8 mouse cellular contexts compared by ENCODE assay signal in genomic region chr4:54966161-54966806, GRCm38 (mm10). TPM values are rescaled to one million over a fixed set of nuclear protein-coding genes. Genes with fewer than 3 reads are reported as not detected.
A peak's percentile ranks its signal among the peaks of the same experiment; 100 is the strongest.
DNase-seq lines count a peak whose midpoint lies in the region; ATAC-seq and TF ChIP-seq lines count a peak whose summit lies in the region.

No protein-coding gene starts in this region.

- H3K79me2 ChIP-seq in heart, adult 2 months (replicated peaks; ENCODE audit: control insufficient read depth, insufficient read depth, low read length), result no peaks in the 10 kb centered on the region

- H3K4me3 ChIP-seq in forebrain, embryonic 12.5 days (replicated peaks), result no peak overlapping the region
- no peak overlapping the region for H3K4me3 ChIP-seq in forebrain, embryonic 11.5 days (ENCODE audit: low read depth, low read length)
- H3K4me3 ChIP-seq in heart, adult 2 months, result peak overlapping the region; percentile 46
- peak overlapping the region; percentile 32 for H3K4me3 ChIP-seq in kidney, adult 2 months (ENCODE audit: insufficient read depth, low read depth, low read length)
- H3K4me3 ChIP-seq in liver, embryonic 11.5 days (ENCODE audit: low read depth, low read length), result no peak overlapping the region
- H3K4me3 ChIP-seq in neural tube, embryonic 15.5 days (replicated peaks), result peak overlapping the region; percentile 12

- DNase-seq in forebrain, embryonic 11.5 days (ENCODE audit: low spot score), result no peak
- DNase-seq in adrenal gland, postnatal 36 days, result peak; percentile 82 to 84
- peak; percentile 67 to 74 for DNase-seq in heart, adult 2 months
- peak; percentile 90 for DNase-seq in kidney, adult 2 months
- peak; percentile 36 for DNase-seq in liver, embryonic 11.5 days (ENCODE audit: low spot score)
- DNase-seq in thymus, postnatal 0 days (ENCODE audit: low spot score), result no peak

- TF ChIP-seq CTCF in heart, adult 2 months (IDR thresholded peaks at IDR 0.05), result no peak
- TF ChIP-seq CTCF in kidney, adult 2 months (conservative IDR thresholded peaks at IDR 0.05; ENCODE audit: insufficient read depth, insufficient read length, low read depth, low read length), result no peak

- no peaks in the 10 kb centered on the region for H3K9me3 ChIP-seq in forebrain, embryonic 12.5 days
- no peaks in the 10 kb centered on the region for H3K9me3 ChIP-seq in forebrain, embryonic 11.5 days (ENCODE audit: control insufficient read depth, low read length)
- no peaks in the 10 kb centered on the region for H3K9me3 ChIP-seq in liver, embryonic 11.5 days (ENCODE audit: control insufficient read depth, low read length)
- no peaks in the 10 kb centered on the region for H3K9me3 ChIP-seq in neural tube, embryonic 15.5 days (replicated peaks)

- 0 out of 2 replicates have a peak overlapping the region, but pooled peaks have one; percentile 21 for H3K4me2 ChIP-seq in forebrain, embryonic 12.5 days
- H3K4me2 ChIP-seq in forebrain, embryonic 11.5 days (ENCODE audit: low read depth, low read length, severe bottlenecking), result no peak overlapping the region
- H3K4me2 ChIP-seq in liver, embryonic 11.5 days, result peak overlapping the region; percentile 33; the same call in 1 of the 2 replicates
- H3K4me2 ChIP-seq in neural tube, embryonic 15.5 days, result peak overlapping the region; percentile 43

- intact Hi-C loops in heart, adult 2 months (cut with DNase I), result loop anchor here (2.0 to 10.0 kb wide), 3 partner anchors 19 to 379 kb away; no protein-coding TSS in a partner anchor

- H3K27me3 ChIP-seq in forebrain, embryonic 12.5 days, result no peaks in the 10 kb centered on the region
- no peaks in the 10 kb centered on the region for H3K27me3 ChIP-seq in forebrain, embryonic 11.5 days (ENCODE audit: control insufficient read depth, insufficient read depth, low read length)
- H3K27me3 ChIP-seq in heart, adult 2 months (ENCODE audit: control insufficient read depth, insufficient read depth, low read length), result no peaks in the 10 kb centered on the region
- H3K27me3 ChIP-seq in kidney, adult 2 months (replicated peaks; ENCODE audit: control insufficient read depth, insufficient read depth, low read length), result no peaks in the 10 kb centered on the region
- H3K27me3 ChIP-seq in liver, embryonic 11.5 days (replicated peaks; ENCODE audit: control insufficient read depth, insufficient read depth, low read length), result no peaks in the 10 kb centered on the region
- no peaks in the 10 kb centered on the region for H3K27me3 ChIP-seq in neural tube, embryonic 15.5 days (replicated peaks)

- 0 out of 2 replicates have a peak, but pooled peaks have one; percentile 6 for TF ChIP-seq EP300 in heart, adult 2 months (IDR thresholded peaks at IDR 0.05; ENCODE audit: insufficient read depth, low read depth, low read length)

- H3K36me3 ChIP-seq in forebrain, embryonic 12.5 days (replicated peaks), result peaks cover 59% of the 10 kb centered on the region
- H3K36me3 ChIP-seq in forebrain, embryonic 11.5 days (ENCODE audit: control insufficient read depth, insufficient read depth, low read length), result no peaks in the 10 kb centered on the region; the same call in 1 of the 2 replicates
- H3K36me3 ChIP-seq in heart, adult 2 months (ENCODE audit: control insufficient read depth, insufficient read depth, low read length), result no peaks in the 10 kb centered on the region; the same call in 1 of the 2 replicates
- H3K36me3 ChIP-seq in kidney, adult 2 months (ENCODE audit: control insufficient read depth, insufficient read depth, low read length), result no peaks in the 10 kb centered on the region
- no peaks in the 10 kb centered on the region for H3K36me3 ChIP-seq in liver, embryonic 11.5 days (ENCODE audit: control insufficient read depth, insufficient read depth, low read length)
- H3K36me3 ChIP-seq in neural tube, embryonic 15.5 days, result no peaks in the 10 kb centered on the region

- TF ChIP-seq POLR2A in heart, adult 2 months (IDR thresholded peaks at IDR 0.05; ENCODE audit: insufficient read depth, low read depth, low read length), result peak; percentile 57; the same call in 1 of the 2 replicates
- no peak for TF ChIP-seq POLR2A in kidney, adult 2 months (IDR thresholded peaks at IDR 0.05; ENCODE audit: low read depth, low read length)

- WGBS in forebrain, embryonic 12.5 days, result 69% methylated on average over 17 of the region's 17 CpGs
- WGBS in forebrain, embryonic 11.5 days, result 78% methylated on average over 17 of the region's 17 CpGs
- 17% methylated on average over 17 of the region's 17 CpGs for WGBS in heart, adult 2 months
- 18% methylated on average over 17 of the region's 17 CpGs for WGBS in kidney, adult 2 months
- 42% methylated on average over 17 of the region's 17 CpGs for WGBS in liver, embryonic 11.5 days
- 19% methylated on average over 17 of the region's 17 CpGs for whole genome bisulfite sequencing in neural tube, embryonic 15.5 days

- 0 out of 2 replicates have a peak, but pooled peaks have one; percentile 45 for ATAC-seq in forebrain, embryonic 12.5 days (ENCODE audit: low FRiP score)
- ATAC-seq in forebrain, embryonic 11.5 days (replicated peaks; ENCODE audit: low FRiP score), result no peak
- no peak; the same call in 1 of the 2 replicates for ATAC-seq in liver, embryonic 11.5 days (replicated peaks; ENCODE audit: low FRiP score)
- peak; percentile 60 for ATAC-seq in neural tube, embryonic 15.5 days (ENCODE audit: low FRiP score)

- peak overlapping the region; percentile 57 for H3K27ac ChIP-seq in forebrain, embryonic 12.5 days
- H3K27ac ChIP-seq in forebrain, embryonic 11.5 days (ENCODE audit: low read depth, low read length), result no peak overlapping the region
- H3K27ac ChIP-seq in heart, adult 2 months, result peak overlapping the region; percentile 69
- H3K27ac ChIP-seq in kidney, adult 2 months (ENCODE audit: insufficient read depth, low read depth, low read length), result peak overlapping the region; percentile 33
- no peak overlapping the region for H3K27ac ChIP-seq in liver, embryonic 11.5 days (ENCODE audit: low read depth, low read length)
- peak overlapping the region; percentile 75 for H3K27ac ChIP-seq in neural tube, embryonic 15.5 days (replicated peaks)

- H3K4me1 ChIP-seq in forebrain, embryonic 12.5 days, result peaks cover 39% of the 10 kb centered on the region
- H3K4me1 ChIP-seq in forebrain, embryonic 11.5 days (replicated peaks; ENCODE audit: control insufficient read depth, insufficient read depth, low read length), result no peaks in the 10 kb centered on the region; the same call in 1 of the 2 replicates
- H3K4me1 ChIP-seq in heart, adult 2 months (ENCODE audit: control insufficient read depth, insufficient read depth, low read length), result peaks cover 17% of the 10 kb centered on the region
- peaks cover 13% of the 10 kb centered on the region for H3K4me1 ChIP-seq in kidney, adult 2 months (ENCODE audit: control insufficient read depth, insufficient read depth, low read length)
- H3K4me1 ChIP-seq in liver, embryonic 11.5 days (replicated peaks; ENCODE audit: control insufficient read depth, insufficient read depth, low read length), result peaks cover 9% of the 10 kb centered on the region
- peaks cover 48% of the 10 kb centered on the region for H3K4me1 ChIP-seq in neural tube, embryonic 15.5 days

- 0 out of 2 replicates have a peak overlapping the region, but pooled peaks have one; percentile 17 for H3K9ac ChIP-seq in forebrain, embryonic 12.5 days
- H3K9ac ChIP-seq in forebrain, embryonic 11.5 days (ENCODE audit: low read length), result no peak overlapping the region
- H3K9ac ChIP-seq in heart, adult 2 months (ENCODE audit: low read depth, low read length), result peak overlapping the region; percentile 19
- H3K9ac ChIP-seq in liver, embryonic 11.5 days (ENCODE audit: low read depth, low read length), result no peak overlapping the region
- H3K9ac ChIP-seq in neural tube, embryonic 15.5 days (replicated peaks), result no peak overlapping the region; the same call in 1 of the 2 replicates

RNA-seq across cellular contexts. Expression of gene Zfp462, which starts 21.4 kb away (rescaled TPM):
- polyA plus RNA-seq in forebrain, embryonic 12.5 days (2016; fragmentation: Nextera tagmentation; extraction: Ambion mirVana), result 21.2 and 21.6 TPM in 2 replicates
- 17.0 and 19.2 TPM in 2 replicates for polyA plus RNA-seq in forebrain, embryonic 11.5 days (2014; fragmentation: Nextera tagmentation; extraction: Ambion mirVana)
- total RNA-seq in adrenal gland, postnatal 36 days (2021), result 10 to 100 TPM; 39.9 to 61.7 TPM
- total RNA-seq in heart, adult 2 months (2021), result 1 to 10 TPM; 7.5 to 7.6 TPM
- polyA plus RNA-seq in heart, adult 2 months (2012; rRNA removed), result 5.0 and 5.4 TPM in 2 replicates
- polyA plus RNA-seq in kidney, adult 2 months (2012; rRNA removed), result 8.7 and 10.2 TPM in 2 replicates
- polyA plus RNA-seq in liver, embryonic 11.5 days (2014; fragmentation: Nextera tagmentation; extraction: Ambion mirVana), result 2.0 and 2.2 TPM in 2 replicates
- polyA plus RNA-seq in neural tube, embryonic 15.5 days (2015; fragmentation: Nextera tagmentation; extraction: Ambion mirVana), result 8.2 and 9.2 TPM in 2 replicates
- polyA plus RNA-seq in thymus, postnatal 0 days (2015; fragmentation: Nextera tagmentation; extraction: Ambion mirVana), result 0.54 and 0.57 TPM in 2 replicates

Comparison
In these comparisons a context has a peak if more than half of its experiments do, and no peak if none do; other contexts are left out.
1. ATAC-seq: peak in forebrain, embryonic 12.5 days (single experiment) and neural tube, embryonic 15.5 days (single experiment); none in forebrain, embryonic 11.5 days (single experiment) and liver, embryonic 11.5 days (single experiment).
2. H3K27ac ChIP-seq: peak in forebrain, embryonic 12.5 days (single experiment), heart, adult 2 months (single experiment), kidney, adult 2 months (single experiment) and neural tube, embryonic 15.5 days (single experiment); none in forebrain, embryonic 11.5 days (single experiment) and liver, embryonic 11.5 days (single experiment).
3. H3K9ac ChIP-seq: peak in forebrain, embryonic 12.5 days (single experiment) and heart, adult 2 months (single experiment); none in forebrain, embryonic 11.5 days (single experiment), liver, embryonic 11.5 days (single experiment) and neural tube, embryonic 15.5 days (single experiment).
4. H3K4me3 ChIP-seq: peak in heart, adult 2 months (single experiment), kidney, adult 2 months (single experiment) and neural tube, embryonic 15.5 days (single experiment); none in forebrain, embryonic 12.5 days (single experiment), forebrain, embryonic 11.5 days (single experiment) and liver, embryonic 11.5 days (single experiment).
5. DNase-seq: peak in adrenal gland, postnatal 36 days (2 of 2), heart, adult 2 months (2 of 2), kidney, adult 2 months (single experiment) and liver, embryonic 11.5 days (single experiment); none in forebrain, embryonic 11.5 days (single experiment) and thymus, postnatal 0 days (single experiment).